Mouse (Mus musculus) activated CD4-positive, CD25-positive, alpha-beta regulatory T cell, adult 4 months (primary cell): ENCODE measurements around the gene Nthl1. TPM values are rescaled to one million over a fixed set of nuclear protein-coding genes. Genes with fewer than 3 reads are reported as not detected.
"Not testable (repeated sequence)": the region's sequence is repeated elsewhere in the genome, so short reads cannot be mapped to it uniquely, and the experiment has no call there.

Experiments
- ATAC-seq: one replicate; pipeline ENCODE4 v1.8.0; 2017
- polyA plus RNA-seq, 2 experiments: library from polyadenylated mRNA; unstranded; fragments of 100-300 nt; shearing (Covaris generic); gene quantifications; one replicate each; pipeline ENCODE4 v1.2.1; 2017

Gene Nthl1
- polyA plus RNA-seq, 2 experiments from 2014 or later, result 2.1 to 2.6 TPM

DNA sequence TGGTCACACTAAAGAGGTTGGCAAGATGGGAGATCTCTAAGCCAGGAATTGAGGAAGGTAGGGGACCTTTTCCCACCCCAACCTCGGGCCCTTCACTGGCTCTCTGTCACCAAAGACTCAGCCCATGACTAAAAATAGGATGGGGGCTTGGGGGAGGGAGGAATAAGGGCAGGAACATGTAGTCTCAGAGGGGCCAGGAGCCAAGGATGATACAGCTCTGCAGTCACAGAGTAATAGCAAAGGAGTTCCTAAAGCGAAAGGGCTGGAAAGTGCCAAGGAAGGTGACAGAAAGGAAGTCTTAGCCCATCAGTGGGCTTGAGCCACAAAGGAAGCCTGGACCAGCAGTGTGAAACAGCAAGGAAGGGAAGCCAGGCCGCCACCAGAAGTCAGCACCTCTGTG is 19.4 kb downstream of the Nthl1 start:
- no peak for ATAC-seq

DNA sequence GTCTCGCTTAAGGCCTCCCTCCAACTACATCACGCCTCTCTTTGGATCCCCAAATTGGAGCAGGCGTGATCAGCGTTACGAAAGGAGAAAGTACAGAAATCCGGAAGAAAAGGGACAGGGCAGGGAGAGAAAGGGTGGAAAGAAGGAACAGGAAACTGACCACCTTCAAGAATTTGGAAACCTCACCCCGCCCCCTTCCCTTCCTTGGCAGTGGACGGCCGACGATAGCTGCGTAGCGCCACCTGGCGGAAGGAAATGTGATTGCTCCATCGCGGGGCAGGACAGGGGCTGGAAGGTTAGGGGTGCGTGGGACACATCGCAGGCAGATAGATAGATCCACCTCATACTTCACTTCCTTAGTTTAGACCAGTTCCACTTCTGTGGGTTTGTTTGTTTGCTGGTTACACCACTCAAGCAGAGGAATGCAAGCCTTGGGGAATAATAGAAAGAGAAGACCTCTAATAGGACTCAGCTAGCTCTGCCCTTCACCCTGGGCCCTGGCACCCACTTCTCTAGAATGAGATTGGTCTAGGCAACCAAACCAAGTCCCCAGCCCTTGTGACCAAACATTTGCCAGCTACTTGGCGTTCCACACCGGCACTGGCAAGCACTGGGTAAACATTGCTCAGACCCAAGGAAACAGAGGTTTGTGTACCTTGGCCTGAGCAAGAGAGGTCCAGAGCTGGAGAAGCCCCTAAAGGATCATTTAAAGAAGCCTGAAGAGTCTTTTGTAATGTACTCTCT is 21.7 kb downstream of the Nthl1 start:
- no peak for ATAC-seq

DNA sequence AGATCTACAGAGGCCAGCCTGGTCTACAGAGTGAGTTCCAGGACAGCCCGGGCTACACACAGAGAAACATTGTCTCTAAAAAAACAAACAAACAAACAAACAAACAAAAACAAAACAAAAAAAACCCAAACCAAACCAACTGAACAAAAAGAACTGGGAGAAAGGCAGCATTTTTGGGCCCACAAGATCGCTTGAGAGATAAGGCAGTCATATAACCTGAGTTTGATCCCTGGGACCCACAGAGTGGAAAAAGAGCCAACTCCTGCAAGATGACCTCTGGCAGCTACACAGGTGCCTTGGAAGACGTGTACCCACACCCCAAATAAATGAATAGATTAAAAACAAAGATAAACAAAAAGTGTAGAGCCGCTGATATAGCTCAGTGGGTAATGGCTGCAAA is 22.5 kb downstream of the Nthl1 start:
- no peak for ATAC-seq

- no peak for ATAC-seq
Measured at GRCm38 (mm10) chr17:24658017-24658758, 25.7 kb downstream of the Nthl1 start, which contains the start of gene Npw. Gene Npw (minus strand): TSS chr17:24658457.

DNA sequence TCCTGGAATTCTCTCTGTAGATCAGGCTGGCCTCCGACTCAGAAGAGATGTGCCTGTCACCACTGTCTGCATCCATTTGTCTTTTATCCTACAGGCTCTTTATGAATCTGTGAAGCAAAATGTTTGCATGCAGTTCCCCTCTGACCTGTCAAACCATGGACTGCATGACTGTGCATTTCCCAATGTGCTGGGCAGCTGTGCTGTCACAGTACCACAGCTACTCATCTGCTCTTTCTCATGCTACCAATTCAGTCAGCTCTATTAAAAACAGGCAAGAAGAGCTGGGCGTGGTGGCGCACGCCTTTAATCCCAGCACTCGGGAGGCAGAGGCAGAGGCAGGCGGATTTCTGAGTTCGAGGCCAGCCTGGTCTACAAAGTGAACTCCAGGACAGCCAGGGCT is 34.5 kb downstream of the Nthl1 start:
- not testable (repeated sequence) for ATAC-seq

DNA sequence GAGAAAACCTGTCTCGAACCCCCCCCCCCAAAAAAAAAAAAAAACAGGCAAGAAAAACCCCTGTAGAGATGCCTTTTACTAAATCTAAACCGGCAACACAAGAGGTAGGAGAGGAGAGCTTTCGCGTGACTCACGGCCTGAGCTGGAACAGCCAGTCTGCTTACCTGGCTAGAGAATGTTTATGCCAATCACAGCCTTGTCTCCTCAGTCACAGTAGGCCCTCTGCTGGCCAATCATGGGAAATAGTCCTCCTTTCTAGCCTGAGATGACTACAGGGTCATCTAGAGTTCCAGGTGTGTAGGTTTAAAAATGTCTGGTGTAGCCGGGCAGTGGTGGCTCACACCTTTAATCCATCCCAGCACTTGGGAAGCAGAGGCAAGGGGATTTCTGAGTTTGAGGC is 34.9 kb downstream of the Nthl1 start:
- no peak for ATAC-seq

- ATAC-seq, result not testable (repeated sequence)
Measured at GRCm38 (mm10) chr17:24669214-24669544, 36.7 kb downstream of the Nthl1 start.

- peak; percentile 99 for ATAC-seq
Measured at GRCm38 (mm10) chr17:24669545-24670245, 37.2 kb downstream of the Nthl1 start, which contains the start of gene Zfp598. Gene Zfp598 (plus strand): TSS chr17:24669687.

GRCm38 (mm10) chr17:24670246-24670844 is 37.9 kb downstream of the Nthl1 start:
- no peak for ATAC-seq

DNA sequence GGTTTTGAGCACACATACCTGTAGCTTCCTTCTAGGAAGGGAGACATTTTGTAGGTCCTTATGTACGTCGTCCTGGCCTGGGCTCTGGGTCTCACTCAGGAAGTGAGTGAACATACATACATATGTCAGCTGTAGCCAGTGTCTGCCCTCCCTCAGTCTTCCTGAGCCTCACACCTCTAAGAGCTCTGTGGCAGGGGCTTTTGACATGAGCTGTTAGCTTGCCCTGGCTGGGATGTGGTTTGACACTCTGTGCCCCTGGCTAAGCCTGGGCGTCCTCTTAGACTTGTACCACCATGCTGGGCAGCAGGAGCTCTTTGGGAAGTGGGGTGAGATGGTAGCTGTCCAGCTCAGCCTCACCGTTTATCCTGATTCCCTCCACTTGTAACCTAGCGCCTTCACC is 38.9 kb downstream of the Nthl1 start:
- ATAC-seq, result no peak

GRCm38 (mm10) chr17:24672141-24672540 is 39.7 kb downstream of the Nthl1 start:
- ATAC-seq, result no peak

- no peak for ATAC-seq
Measured at GRCm38 (mm10) chr17:24674277-24674676, 41.8 kb downstream of the Nthl1 start.

DNA sequence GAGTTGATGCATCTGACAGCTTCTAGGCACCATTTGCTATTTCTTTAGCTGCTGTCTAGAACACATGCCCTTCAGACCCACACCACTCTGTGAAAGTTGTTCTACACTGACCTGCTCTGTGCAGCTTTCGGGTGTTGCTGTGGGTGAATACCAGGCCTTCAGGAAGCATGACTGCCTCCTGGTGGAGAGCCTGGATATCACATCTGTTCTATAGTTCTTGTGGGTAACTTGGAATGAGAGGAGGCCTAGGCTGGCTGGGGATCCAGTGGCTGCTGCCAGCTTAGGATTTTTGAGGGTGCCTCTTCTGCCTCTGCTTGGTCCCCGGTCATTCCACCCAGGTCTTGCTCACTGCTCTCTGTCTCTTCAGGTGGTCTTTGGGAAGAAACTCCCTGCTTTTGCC is 43.7 kb downstream of the Nthl1 start:
- ATAC-seq, result peak; percentile 69

GRCm38 (mm10) chr17:24676877-24677276 is 44.4 kb downstream of the Nthl1 start:
- no peak for ATAC-seq

DNA sequence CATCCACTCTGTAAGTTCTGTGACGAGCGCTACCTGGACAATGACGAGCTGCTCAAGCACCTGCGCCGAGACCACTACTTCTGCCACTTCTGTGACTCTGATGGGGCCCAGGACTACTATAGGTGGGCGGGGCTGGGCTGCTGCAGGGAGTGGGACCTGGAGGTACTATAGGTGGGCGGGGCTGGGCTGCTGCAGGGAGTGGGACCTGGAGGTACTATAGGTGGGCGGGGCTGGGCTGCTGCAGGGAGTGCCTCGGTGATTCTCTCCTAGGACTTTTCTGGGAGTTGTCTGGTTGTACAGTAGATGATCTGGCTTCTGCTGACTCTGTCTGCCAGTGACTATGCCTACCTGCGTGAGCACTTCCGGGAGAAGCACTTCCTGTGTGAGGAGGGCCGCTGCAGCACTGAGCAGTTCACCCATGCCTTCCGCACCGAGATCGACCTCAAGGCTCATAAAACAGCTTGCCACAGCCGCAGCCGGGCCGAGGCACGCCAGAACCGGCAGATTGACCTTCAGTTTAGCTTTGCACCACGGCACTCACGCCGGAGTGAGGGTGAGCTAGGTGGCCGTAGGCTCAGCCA is 45.1 kb downstream of the Nthl1 start:
- no peak for ATAC-seq

- no peak for ATAC-seq
Measured at GRCm38 (mm10) chr17:24686514-24686913, 54.0 kb downstream of the Nthl1 start.

GRCm38 (mm10) chr17:24687146-24687595 is 54.7 kb downstream of the Nthl1 start:
- ATAC-seq, result peak; percentile 79

DNA sequence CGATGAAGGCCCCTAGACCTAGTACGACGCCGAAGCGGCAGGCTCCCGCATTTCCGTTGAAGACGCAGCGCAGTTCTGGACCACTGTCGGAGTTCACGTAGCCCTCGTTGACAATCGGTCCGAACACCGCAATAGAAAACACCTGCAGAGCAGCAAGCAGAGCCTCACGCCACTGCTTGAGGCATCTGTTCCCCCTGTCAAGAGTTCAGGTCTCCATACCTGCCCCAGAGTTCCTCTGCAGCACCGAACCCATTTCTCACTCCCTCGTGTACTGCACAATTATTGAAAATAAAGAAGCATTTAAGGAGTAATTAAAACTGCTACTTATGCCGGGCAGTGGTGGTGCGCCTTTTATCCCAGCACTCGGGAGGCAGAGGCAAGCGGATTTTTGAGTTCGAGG is 55.1 kb downstream of the Nthl1 start:
- ATAC-seq, result no peak
